Mouse (Mus musculus) layer of hippocampus, adult 18-20 months (tissue): ENCODE measurements around the gene Fcgrt. TPM values are rescaled to one million over a fixed set of nuclear protein-coding genes. Genes with fewer than 3 reads are reported as not detected.
"Not testable (repeated sequence)": the region's sequence is repeated elsewhere in the genome, so short reads cannot be mapped to it uniquely, and the experiment has no call there.

Source experiments
- DNase-seq, 2 experiments: peaks; one replicate each; pipeline ENCODE4 v3.0.0; 2022; ENCODE audit warnings: low spot score in 2 of 2
- long read RNA-seq: library from polyadenylated mRNA; stranded (forward); transcript quantifications from one replicate; pipeline ENCODE4 v2.0.0, GENCODE M21; 2021
- total RNA-seq, 2 experiments: library from RNA; stranded (reverse); gene quantifications; 2 replicates each; pipeline ENCODE4 v1.2.3; 2021

The Fcgrt gene
- 10 to 100 TPM; 14.8 to 18.7 TPM for total RNA-seq
- long read RNA-seq, transcript Fcgrt-201 (7 exons, 1,770 nt): major isoform, 9 of 18 reads
- long read RNA-seq, partial matches to known transcripts: 1 of 18 reads
- long read RNA-seq, other reads (novel, unspliced or antisense): 4 of 18 reads

- peak in 1 of 2 experiments; percentile 37 for DNase-seq
Measured at GRCm38 (mm10) chr7:45103652-45104180, at the start of gene Fcgrt. TSS of gene Fcgrt (minus strand) at chr7:45103851.

- DNase-seq: not testable (repeated sequence)
Measured at GRCm38 (mm10) chr7:45153052-45153451, 49.4 kb upstream of the Fcgrt start.

GRCm38 (mm10) chr7:45151303-45151702, 47.7 kb upstream of the Fcgrt start:
- no peak for DNase-seq

GRCm38 (mm10) chr7:45150321-45150720, 46.7 kb upstream of the Fcgrt start:
- no peak for DNase-seq

GRCm38 (mm10) chr7:45149545-45149944, 45.9 kb upstream of the Fcgrt start:
- DNase-seq: no peak

GRCm38 (mm10) chr7:45148534-45149098, 45.0 kb upstream of the Fcgrt start:
- DNase-seq: no peak

GRCm38 (mm10) chr7:45147899-45148298, 44.2 kb upstream of the Fcgrt start:
- DNase-seq: no peak

- DNase-seq: no peak
Measured at GRCm38 (mm10) chr7:45147267-45147666, 43.6 kb upstream of the Fcgrt start.

- no peak for DNase-seq
Measured at GRCm38 (mm10) chr7:45145460-45145859, 41.8 kb upstream of the Fcgrt start.

- DNase-seq: no peak
Measured at GRCm38 (mm10) chr7:45144368-45145174, 40.9 kb upstream of the Fcgrt start.

- DNase-seq: no peak
Measured at GRCm38 (mm10) chr7:45141914-45142313, 38.3 kb upstream of the Fcgrt start.

GRCm38 (mm10) chr7:45141319-45141718, 37.7 kb upstream of the Fcgrt start:
- no peak for DNase-seq

GRCm38 (mm10) chr7:45139904-45140723, 36.5 kb upstream of the Fcgrt start:
- no peak for DNase-seq

- DNase-seq: no peak
Measured at GRCm38 (mm10) chr7:45138403-45138802, 34.8 kb upstream of the Fcgrt start.

- no peak for DNase-seq
Measured at GRCm38 (mm10) chr7:45137171-45138006, 33.7 kb upstream of the Fcgrt start.

- peak; percentile 84 to 93 for DNase-seq
Measured at GRCm38 (mm10) chr7:45135993-45136567, 32.4 kb upstream of the Fcgrt start, which contains the start of the genes Gm45713 and Flt3l. TSS of gene Gm45713 (minus strand) at chr7:45136231. TSS of gene Flt3l (minus strand) at chr7:45136432.

GRCm38 (mm10) chr7:45135370-45135769, 31.7 kb upstream of the Fcgrt start:
- DNase-seq: no peak

GRCm38 (mm10) chr7:45134544-45135026, 30.9 kb upstream of the Fcgrt start:
- DNase-seq: no peak

- no peak for DNase-seq
Measured at GRCm38 (mm10) chr7:45133446-45134159, 30.0 kb upstream of the Fcgrt start.
